Mouse (Mus musculus) splenic B cell, adult 2 months (primary cell): ENCODE measurements at regions not wholly inside any gene's neighbourhood (a gene's known extent, or its start where the extent isn't known, plus 50 kb on each side); places are given as distances from the start of the nearest gene placed in this dataset.

Source experiments
- DNase-seq: peaks from one replicate; pipeline ENCODE4 v3.0.0-alpha.2; 2011; ENCODE audit warnings: low read depth, low spot score
- H3K27me3 ChIP-seq: 2 replicates; pipeline ENCODE4 v1.6.1; 2012; ENCODE audit warnings: mild to moderate bottlenecking, low read length, moderate library complexity, mixed read lengths; ENCODE audit not compliant: control insufficient read depth, poor library complexity, insufficient read depth, severe bottlenecking
- H3K36me3 ChIP-seq: 2 replicates; pipeline ENCODE4 v1.6.1; 2012; ENCODE audit warnings: mild to moderate bottlenecking, low read length, moderate library complexity, mixed read lengths; ENCODE audit not compliant: control insufficient read depth, poor library complexity, insufficient read depth, severe bottlenecking

DNA sequence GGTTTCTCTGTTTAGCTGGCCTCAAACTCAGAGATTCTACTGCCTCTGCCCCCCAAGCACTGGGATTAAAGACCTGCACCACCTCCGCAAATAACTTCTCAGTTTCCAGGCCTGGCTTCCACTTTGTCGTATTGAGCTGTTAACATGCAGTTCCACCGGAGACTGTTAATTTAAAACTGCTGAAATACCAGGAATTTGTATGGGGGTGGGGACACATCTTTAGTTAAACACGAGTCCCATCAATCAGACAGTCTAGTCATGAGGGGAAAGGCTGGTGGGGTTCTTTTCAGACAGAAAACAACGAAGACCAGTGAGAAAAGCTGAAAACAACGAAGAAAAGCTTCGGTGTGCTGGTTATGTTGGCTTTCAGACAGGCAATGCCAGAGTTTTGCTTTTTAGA, 227.5 kb downstream of the Csl start:
- H3K36me3 ChIP-seq, result no peaks in the 10 kb centered on the region
- H3K27me3 ChIP-seq, result no peaks in the 10 kb centered on the region
- DNase-seq, result no peak

DNA sequence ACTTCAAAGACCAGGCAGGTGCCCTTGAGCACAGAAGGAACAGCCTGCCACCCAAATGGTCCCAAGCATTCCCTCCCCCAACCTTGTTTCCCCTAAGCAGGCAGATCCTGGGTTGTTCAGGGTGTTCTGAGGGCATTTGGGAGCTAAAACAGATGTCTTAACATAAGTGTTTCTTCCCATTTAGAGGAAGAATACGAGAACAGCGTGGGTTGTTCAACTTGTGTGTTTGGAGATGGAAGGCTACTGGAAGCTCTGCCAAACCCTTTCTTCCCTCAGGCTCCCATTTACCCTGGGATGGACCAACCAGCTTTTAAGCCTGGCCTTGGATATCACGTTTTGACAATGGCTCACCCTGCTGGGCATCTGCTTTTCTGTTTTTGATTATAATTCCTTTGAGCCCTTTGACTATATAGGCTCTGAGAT, 226.8 kb downstream of the Csl start:
- DNase-seq, result peak; percentile 5
- no peaks in the 10 kb centered on the region for H3K36me3 ChIP-seq
- no peaks in the 10 kb centered on the region for H3K27me3 ChIP-seq

DNA sequence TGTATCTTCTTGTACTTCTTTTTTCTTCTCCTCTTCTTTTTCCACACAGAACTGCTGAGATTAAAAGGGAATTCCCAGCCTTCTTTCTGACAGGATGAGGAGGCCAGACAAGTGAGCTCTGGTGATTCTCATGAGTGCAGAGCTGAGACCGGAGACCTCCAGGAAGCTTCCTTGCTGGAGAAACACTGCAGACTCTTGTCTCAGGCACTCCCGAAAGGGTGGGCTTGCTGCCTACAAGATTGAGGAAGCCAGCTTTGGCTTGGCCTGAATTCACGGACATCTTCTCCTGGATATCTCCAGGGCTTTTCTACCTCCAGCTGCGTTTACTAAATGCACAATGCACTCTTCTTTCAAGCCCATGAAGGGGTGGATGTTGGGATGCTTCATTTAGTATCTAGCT, 226.0 kb downstream of the Csl start:
- H3K27me3 ChIP-seq, result no peaks in the 10 kb centered on the region
- no peak for DNase-seq

DNA sequence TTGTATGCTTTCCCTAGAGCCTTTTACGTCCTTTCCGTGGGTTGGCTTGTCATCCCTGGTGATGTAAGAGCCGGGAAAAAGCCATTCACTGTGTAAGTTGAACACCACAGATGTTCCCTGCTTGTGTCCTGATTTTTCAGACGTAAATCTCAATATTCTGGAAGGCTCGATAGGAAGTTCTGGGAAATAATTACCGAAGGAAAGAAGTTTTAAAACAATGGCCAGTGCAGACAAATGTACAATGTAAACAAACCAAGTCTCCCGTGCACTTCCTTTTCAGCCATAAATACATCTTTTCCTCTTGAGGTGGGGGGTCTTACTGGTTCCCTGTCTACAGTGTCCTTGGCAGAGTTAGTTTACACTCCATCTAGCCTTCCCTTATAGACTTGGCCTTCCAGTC, 225.2 kb downstream of the Csl start:
- no peaks in the 10 kb centered on the region for H3K27me3 ChIP-seq
- DNase-seq, result no peak
- H3K36me3 ChIP-seq, result no peaks in the 10 kb centered on the region

More for the DNA sequence above, 226.0 kb downstream of the Csl start:
- no peaks in the 10 kb centered on the region for H3K36me3 ChIP-seq

DNA sequence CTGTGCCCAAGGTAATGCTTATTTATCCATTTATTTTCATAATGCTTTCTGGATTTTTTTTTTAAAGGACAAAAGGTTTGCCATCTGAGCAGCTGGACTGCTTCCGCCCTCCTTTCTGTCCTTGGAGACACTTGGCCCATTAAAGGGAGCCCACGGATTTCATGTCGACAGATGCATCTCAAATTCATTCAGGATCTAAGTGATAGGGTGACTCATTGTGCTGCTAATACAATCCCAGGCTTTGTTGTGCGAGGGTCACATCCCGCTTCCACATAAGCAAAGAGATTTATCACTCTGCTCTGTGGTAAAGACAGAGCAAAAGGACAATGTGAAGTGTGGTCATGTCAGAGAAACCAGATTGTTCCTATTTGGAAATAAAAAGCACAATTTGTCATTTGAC, 220.8 kb downstream of the Csl start:
- no peaks in the 10 kb centered on the region for H3K36me3 ChIP-seq
- no peaks in the 10 kb centered on the region for H3K27me3 ChIP-seq
- DNase-seq, result no peak

DNA sequence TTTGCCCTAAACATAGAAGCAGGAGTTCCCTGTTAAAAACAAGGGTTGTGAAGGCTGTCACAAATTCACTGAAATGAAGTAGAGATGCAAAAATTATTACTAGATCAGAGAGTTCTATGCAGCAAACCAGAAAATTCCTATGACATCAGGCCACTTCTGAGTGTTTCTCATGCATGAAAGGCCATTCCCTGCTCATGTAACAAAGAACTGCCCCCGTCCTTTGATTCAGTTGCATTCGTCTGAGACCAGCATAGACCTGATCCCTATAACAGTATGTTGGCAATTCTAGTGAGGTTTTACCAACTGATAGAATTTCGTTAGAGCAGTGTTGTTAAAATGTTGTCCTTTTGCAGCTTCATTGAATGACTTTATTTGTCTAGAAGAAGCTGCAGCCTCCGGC, 207.1 kb downstream of the Csl start:
- H3K36me3 ChIP-seq, result no peaks in the 10 kb centered on the region
- H3K27me3 ChIP-seq, result no peaks in the 10 kb centered on the region
- no peak for DNase-seq

- H3K27me3 ChIP-seq, result no peaks in the 10 kb centered on the region
- no peak for DNase-seq
- no peaks in the 10 kb centered on the region for H3K36me3 ChIP-seq
Observed at GRCm38 (mm10) chr10:99552836-99553540, 206.5 kb downstream of the Csl start.

DNA sequence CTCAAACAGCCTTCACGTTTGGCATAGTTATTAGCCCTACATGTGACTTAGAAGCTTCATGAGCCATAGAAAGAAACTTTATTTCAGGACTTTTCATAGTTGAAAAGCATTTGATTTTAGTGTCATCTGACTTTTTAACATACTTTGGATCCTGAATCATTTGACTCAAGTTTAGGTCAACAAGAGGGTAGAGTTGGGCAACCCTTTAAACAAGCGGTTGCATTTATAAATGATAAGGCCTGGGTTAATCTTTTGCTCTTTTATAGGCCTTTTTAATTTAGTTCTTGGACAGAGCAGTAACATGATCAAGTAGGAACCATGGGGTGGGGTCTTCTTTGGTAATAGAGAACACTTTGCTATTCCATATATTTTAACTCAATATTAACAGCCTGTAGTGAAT, 204.4 kb downstream of the Csl start:
- no peaks in the 10 kb centered on the region for H3K27me3 ChIP-seq
- DNase-seq, result no peak
- H3K36me3 ChIP-seq, result no peaks in the 10 kb centered on the region

DNA sequence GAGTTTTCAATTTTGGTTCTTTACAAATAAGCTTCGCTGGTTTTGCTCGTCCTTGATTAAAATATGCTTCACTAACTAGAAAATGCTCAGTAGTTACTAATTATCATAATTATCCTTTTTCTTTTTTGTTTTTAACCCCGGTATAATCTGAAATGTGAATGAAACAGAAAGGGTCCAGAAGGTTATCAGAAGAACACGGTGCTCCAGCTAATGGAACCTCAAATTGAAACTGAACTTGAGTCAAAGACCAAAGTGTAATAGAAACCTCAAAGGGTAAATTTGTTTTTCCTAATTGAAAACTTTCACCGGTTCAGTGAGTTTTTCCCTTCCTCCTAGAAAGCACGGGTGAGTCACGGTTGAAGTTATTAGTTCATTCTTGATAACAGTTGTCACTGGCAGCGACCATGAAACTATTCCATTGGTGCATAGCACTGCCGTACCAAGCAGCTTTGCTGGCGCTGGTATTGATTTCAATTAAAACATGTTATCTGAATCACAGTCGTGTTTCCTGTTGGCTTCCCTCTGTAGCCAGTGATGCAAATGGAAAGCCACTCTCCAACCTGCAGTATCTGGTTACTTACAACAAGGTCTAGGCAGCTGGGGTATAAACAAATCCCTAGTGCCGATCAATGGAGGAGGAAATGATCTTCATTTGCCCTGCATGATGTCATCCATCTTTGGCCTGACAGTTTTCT, 203.7 kb downstream of the Csl start:
- H3K36me3 ChIP-seq, result no peaks in the 10 kb centered on the region
- no peak for DNase-seq
- no peaks in the 10 kb centered on the region for H3K27me3 ChIP-seq

DNA sequence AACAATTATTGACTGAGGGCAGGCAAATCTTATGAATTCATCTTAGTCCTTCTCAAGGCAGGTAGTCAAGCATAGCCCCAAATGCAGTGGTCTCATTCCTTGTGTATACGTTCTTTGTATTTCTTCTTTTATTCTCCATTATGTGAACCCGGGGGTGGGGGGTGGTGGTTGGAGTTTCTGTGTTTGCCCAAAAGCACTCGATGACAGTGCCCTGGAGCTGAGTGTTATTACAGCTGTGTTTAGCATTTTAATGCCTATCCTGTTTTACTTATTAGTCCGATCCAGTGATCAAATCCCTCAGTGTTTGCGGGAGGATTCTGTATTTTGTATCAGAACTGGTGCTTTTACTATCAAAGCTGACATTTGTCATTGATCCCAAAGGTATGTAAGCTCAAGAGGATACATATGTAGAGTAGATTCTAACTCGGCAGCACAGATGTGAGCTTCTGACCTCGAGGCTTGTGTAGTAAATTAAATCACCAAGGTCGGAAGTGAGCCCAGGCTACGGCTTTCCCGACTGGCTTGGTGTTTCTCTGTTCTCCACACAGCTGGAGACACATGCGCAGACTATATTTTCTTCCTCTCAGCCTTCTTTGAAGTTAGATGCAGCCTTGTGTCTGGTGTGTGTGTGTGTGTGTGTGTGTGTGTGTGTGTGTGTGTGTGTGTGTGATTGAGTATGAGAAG, 203.0 kb downstream of the Csl start:
- DNase-seq, result no peak

DNA sequence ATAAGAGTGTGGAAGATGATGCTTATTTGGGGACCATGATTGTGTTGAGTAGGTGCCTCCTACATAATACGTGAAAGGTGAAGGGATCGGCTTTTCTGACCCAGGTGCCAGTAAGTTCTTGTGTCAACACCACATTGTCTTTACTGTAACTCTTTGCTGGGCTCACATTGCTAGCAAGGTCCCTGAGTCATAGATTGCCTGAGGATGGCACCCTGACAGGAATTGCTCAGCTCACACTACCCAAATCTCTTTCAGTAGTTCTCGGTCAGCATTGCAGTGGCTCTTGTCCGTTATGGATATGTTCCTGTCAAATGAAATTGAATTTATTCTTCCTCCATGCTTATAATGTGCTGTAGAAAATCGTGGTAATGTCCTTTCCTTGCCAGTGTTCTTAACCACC, 200.8 kb downstream of the Csl start:
- no peak for DNase-seq
- Histone ChIP-seq H3K27me3 (no peaks in the 10 kb centered on the region), H3K36me3 (no peaks in the 10 kb centered on the region)

More for the DNA sequence above, 203.0 kb downstream of the Csl start:
- H3K36me3 ChIP-seq, result no peaks in the 10 kb centered on the region
- no peaks in the 10 kb centered on the region for H3K27me3 ChIP-seq

- no peaks in the 10 kb centered on the region for H3K36me3 ChIP-seq
- H3K27me3 ChIP-seq, result no peaks in the 10 kb centered on the region
- no peak for DNase-seq
Observed at GRCm38 (mm10) chr10:99561166-99561818, 198.2 kb downstream of the Csl start.

GRCm38 (mm10) chr10:99564605-99565004, 194.9 kb downstream of the Csl start:
- no peak for DNase-seq
- Histone ChIP-seq H3K36me3 (no peaks in the 10 kb centered on the region), H3K27me3 (no peaks in the 10 kb centered on the region)

DNA sequence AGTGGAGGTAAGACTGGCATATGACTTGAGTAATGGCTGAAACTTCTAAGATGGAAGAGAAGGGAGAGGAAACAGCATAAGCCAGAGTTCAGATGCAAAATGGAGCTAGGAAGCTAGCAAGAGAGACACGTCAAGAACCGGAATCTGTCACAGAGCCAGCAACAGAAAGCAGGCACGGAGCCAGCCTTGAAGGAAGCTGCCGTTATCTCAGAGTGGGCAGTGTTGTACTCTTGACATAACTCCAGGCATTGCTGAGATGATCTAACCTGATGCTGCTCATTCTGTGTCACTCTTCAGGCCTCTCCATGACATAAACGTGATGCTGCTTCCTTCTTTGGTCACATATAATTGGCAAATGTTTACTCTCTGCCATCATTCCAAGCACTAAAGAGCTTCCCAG, 191.0 kb downstream of the Csl start:
- Histone ChIP-seq H3K36me3 (no peaks in the 10 kb centered on the region), H3K27me3 (no peaks in the 10 kb centered on the region)
- DNase-seq, result no peak

DNA sequence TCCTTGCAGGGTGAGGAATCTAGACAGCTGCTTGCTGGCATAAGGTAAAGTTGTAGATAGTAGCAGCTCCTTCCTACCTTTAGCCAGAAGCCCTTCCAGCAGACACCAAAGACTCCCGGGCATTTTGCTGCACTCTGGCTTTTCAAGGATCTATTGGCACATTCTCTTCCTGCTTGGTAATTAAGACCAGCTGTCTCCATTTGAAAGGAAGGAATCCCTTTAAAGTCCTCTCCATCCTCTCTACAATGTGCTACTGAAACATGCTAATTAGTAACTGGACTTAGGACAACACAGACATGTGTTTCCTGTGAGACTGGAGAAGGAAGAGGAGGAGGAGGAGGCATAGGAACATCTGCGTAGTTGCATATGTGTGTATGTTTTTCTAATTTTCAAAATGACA, 189.3 kb downstream of the Csl start:
- no peak for DNase-seq

More for the DNA sequence above, 189.3 kb downstream of the Csl start:
- Histone ChIP-seq H3K27me3 (no peaks in the 10 kb centered on the region), H3K36me3 (no peaks in the 10 kb centered on the region)
